Mouse (Mus musculus): Measurements from ENCODE around the gene Vmn2r73.
"Not testable (repeated sequence)": the region's sequence is repeated elsewhere in the genome, so short reads cannot be mapped to it uniquely, and the experiment has no call there.

Vmn2r73 gene

DNA sequence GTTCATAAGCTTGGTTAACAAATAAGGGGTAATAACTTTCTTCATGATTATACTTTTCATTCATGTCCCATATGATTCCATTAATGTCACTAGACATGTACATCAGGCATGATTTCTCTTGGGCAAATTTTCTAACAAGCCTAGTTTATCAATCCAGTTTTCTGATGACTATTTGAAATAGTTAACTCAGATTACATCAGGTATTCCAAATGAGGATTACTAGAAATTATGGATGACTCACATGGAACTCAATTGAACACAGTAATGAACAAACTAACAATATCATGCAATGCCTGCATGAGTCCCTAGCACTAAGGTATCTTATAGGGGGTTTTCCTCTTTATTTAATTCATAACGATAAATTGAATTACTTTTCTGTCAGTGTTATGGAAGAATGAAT is at the start of gene Vmn2r73:
Gene Vmn2r73, minus strand, starts transcription at position 101 of the 400 bp plus-strand sequence.
- DNase-seq (ENCODE audit: low spot score), result no peak

DNA sequence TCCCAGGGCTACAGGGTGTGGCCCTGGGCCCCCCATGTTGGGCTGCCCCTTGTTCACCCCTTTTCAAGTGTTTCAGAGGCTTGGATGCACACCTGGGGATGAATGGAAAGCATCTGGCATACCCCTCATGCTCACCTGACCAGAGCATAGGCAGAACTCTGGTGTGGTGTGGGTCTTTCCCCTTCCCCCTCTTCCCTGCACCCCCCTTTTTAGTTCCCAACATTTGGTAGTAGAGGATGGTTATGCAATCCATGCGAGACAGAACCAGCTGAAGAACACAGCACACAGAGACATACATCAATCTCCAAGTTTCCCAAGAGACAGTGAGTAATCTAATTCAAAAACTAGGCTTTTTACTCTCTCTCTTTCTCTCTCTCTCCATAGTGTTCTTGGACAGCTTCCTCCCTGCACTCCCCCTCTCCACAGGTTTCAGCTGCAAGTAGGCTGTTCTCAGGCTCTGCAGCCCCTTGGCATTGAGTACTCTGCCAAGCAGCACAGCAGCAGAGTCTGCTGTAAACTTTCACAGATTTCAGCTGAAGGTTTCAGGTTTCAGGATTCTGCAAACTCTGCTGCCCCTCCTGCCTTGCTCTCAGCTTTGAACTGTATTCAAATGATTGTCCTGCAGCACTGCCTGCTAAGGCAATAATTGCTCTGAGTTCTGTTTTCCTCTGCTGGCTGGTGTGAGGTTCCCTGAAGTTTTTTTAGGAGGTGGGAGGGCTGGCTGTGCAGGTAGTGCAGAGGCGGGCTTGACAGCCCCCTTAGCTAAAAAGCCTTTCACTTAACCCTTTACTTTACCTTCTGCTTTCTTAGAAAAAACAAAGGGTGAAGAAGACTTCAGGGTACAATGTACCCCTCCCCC is 35.7 kb downstream of the Vmn2r73 start:
- DNase-seq (ENCODE audit: low spot score), result no peak

DNA sequence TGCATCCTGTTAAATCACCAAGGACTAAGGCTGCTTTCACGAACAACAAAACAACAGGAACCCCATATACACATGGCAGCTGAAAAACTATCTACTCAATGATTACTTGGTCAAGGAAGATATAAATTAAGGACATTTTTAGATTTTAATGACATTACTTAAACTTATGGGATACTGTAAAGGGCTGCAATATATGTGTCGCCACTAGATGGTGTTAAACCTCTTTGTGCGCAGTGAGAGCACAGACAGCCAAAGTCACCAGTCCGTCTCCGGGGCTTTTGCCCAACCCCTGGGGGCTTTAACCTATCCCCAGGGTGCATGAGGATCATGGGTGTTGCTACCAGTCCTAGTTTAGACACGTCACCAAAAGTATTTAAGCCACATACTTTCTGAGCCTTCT is 58.0 kb downstream of the Vmn2r73 start:
- DNase-seq (ENCODE audit: low spot score), result not testable (repeated sequence)
